Mouse (Mus musculus) erythroblast, embryonic 14.5 days (primary cell): ENCODE measurements around the gene Zfp558.

Source experiments
- GATA1 ChIP-seq: IDR thresholded peaks from 2 replicates; pipeline ENCODE4 v1.6.1; 2012; ENCODE audit warnings: low read length, inconsistent platforms, mixed read lengths
- TAL1 ChIP-seq: IDR thresholded peaks from 3 replicates; pipeline ENCODE4 v1.6.1; 2012; ENCODE audit warnings: low read length, inconsistent platforms, mixed read lengths

DNA sequence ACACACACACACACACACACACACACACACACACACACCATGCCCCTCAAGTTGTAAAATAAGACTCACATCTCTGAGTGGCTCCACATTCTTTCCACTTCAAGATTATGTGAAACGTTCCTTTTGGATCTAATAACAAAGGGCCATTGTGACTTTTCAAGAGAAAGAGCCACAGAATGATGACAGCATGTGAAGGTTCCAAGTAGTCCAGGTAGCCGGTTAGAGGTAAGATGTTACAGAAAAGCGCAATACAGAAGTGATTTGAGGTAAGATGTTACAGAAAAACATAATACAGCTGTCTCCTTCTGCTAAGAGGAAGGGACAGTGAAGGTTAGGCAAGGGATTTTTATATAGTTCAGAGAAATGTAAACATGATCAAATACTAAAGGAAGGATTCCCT lies at the start of gene Zfp558, which contains the start of gene Mbd3l1:
- TF ChIP-seq TAL1 (no peak), GATA1 (no peak)
